Comparison of ENCODE assay signal across 7 mouse cellular contexts in the genomic region with DNA sequence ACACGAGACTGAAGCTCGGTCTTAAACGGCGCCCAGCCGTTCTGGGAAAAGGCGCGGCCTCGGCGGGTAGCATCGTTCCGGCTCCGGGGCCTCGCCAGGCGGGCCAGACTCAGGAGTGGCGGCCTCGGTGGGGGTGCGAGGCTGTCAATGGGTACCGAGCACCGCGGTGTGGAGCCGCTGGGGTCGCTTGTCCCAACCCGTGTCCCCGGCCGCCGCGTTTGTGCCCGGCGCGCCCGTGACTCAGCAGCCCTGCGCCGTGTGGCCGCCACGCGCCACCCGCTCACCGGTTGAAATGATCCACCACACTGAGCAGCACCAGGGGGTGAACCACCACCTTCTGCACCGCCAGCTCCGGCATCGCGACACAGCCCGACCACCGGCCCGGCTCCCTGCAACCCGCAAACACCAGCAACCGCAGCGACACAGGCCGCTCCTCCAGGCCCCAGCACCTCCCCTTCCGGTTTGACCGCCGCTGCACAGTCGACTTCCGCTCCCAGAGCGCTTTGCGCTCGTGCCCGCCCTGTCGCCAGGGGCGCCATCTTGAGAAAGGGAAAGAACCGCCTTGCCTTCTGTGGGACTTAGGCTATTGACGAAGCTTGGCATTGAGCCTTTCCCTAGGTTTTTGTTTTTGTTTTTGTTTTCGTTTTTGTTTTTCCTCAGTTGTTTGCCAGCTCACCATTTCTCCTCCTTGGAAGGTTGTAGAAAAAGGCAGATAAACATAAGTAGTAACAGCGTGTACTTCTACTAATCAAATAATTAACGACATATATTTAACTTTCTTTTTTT. TPM values are rescaled to one million over a fixed set of nuclear protein-coding genes. Genes with fewer than 3 reads are reported as not detected.
DNase-seq lines count a peak whose midpoint lies in the region; ATAC-seq and TF ChIP-seq lines count a peak whose summit lies in the region.

A gene (minus strand): TSS at position 470 of the 786 bp plus-strand sequence.

- peak; percentile 57 for TF ChIP-seq CTCF in intestine, postnatal 0 days (IDR thresholded peaks at IDR 0.05; ENCODE audit: low read depth)
- 0 out of 2 replicates have a peak, but pooled peaks have one; percentile 8 for TF ChIP-seq CTCF in small intestine, adult 2 months (IDR thresholded peaks at IDR 0.05; ENCODE audit: extremely low read depth, insufficient read length, insufficient replicate concordance, low read depth, low read length)

- intact Hi-C loops in left cerebral cortex, postnatal 4 days (cut with DNase I), result no loop called here

- 2% methylated on average over 65 of the region's 65 CpGs for WGBS in intestine, postnatal 0 days
- 2% methylated on average over 60 of the region's 65 CpGs for WGBS in midbrain, embryonic 12.5 days
- WGBS in small intestine, adult 2 months, result 2% methylated on average over 65 of the region's 65 CpGs

- peak; percentile 93 for DNase-seq in adrenal gland, adult 8-10 months
- peak; percentile 94 for DNase-seq in embryo, embryonic 9.5 days (ENCODE audit: extremely low spot score)
- DNase-seq in gonadal fat pad, adult 2 months (ENCODE audit: low read depth), result no peak
- peak; percentile 96 for DNase-seq in left cerebral cortex, postnatal 4 days

- H3K27me3 ChIP-seq in intestine, postnatal 0 days (replicated peaks; ENCODE audit: control insufficient read depth, insufficient read depth, low read length), result no peaks in the 10 kb centered on the region
- H3K27me3 ChIP-seq in midbrain, embryonic 12.5 days, result no peaks in the 10 kb centered on the region
- H3K27me3 ChIP-seq in small intestine, adult 2 months (ENCODE audit: control insufficient read depth, insufficient read depth, low read length), result no peaks in the 10 kb centered on the region

- H3K27ac ChIP-seq in intestine, postnatal 0 days (ENCODE audit: low read depth, low read length), result peak within 1 kb of the TSS; percentile 47; the same call in 1 of the 2 replicates
- H3K27ac ChIP-seq in midbrain, embryonic 12.5 days (replicated peaks), result peak within 1 kb of the TSS; percentile 81
- H3K27ac ChIP-seq in small intestine, adult 2 months (ENCODE audit: insufficient read depth, low read depth, low read length), result peak within 1 kb of the TSS; percentile 62

- peak within 1 kb of the TSS; percentile 68 for H3K4me2 ChIP-seq in intestine, postnatal 0 days (replicated peaks; ENCODE audit: low read depth)
- H3K4me2 ChIP-seq in midbrain, embryonic 12.5 days (replicated peaks), result peak within 1 kb of the TSS; percentile 89

- peak; percentile 95 for ATAC-seq in intestine, postnatal 0 days
- ATAC-seq in midbrain, embryonic 12.5 days (ENCODE audit: low FRiP score, low read depth), result peak; percentile 98

- peak within 1 kb of the TSS; percentile 78 for H3K4me3 ChIP-seq in intestine, postnatal 0 days (ENCODE audit: low read depth, low read length)
- H3K4me3 ChIP-seq in midbrain, embryonic 12.5 days, result peak within 1 kb of the TSS; percentile 80
- H3K4me3 ChIP-seq in small intestine, adult 2 months (ENCODE audit: low read depth, low read length), result peak within 1 kb of the TSS; percentile 95

- peak within 1 kb of the TSS; percentile 78 for H3K9ac ChIP-seq in intestine, postnatal 0 days (ENCODE audit: low read depth, low read length)
- peak within 1 kb of the TSS; percentile 94 for H3K9ac ChIP-seq in midbrain, embryonic 12.5 days (replicated peaks)

- peak; percentile 73 for TF ChIP-seq POLR2A in small intestine, adult 2 months (IDR thresholded peaks at IDR 0.05; ENCODE audit: low read depth, low read length)

- H3K36me3 ChIP-seq in intestine, postnatal 0 days (ENCODE audit: control insufficient read depth, insufficient read depth), result peaks cover 30% of the 10 kb centered on the region
- peaks cover 30% of the 10 kb centered on the region for H3K36me3 ChIP-seq in midbrain, embryonic 12.5 days
- H3K36me3 ChIP-seq in small intestine, adult 2 months (ENCODE audit: control insufficient read depth, insufficient read depth, low read length), result peaks cover 20% of the 10 kb centered on the region

- H3K9me3 ChIP-seq in intestine, postnatal 0 days (ENCODE audit: control insufficient read depth), result no peaks in the 10 kb centered on the region
- H3K9me3 ChIP-seq in midbrain, embryonic 12.5 days, result no peaks in the 10 kb centered on the region

- H3K4me1 ChIP-seq in intestine, postnatal 0 days (replicated peaks; ENCODE audit: control insufficient read depth, insufficient read depth, low read length), result no peaks in the 10 kb centered on the region
- peaks cover 18% of the 10 kb centered on the region for H3K4me1 ChIP-seq in midbrain, embryonic 12.5 days
- H3K4me1 ChIP-seq in small intestine, adult 2 months (ENCODE audit: control insufficient read depth, insufficient read depth, insufficient read length, low read length), result no peaks in the 10 kb centered on the region

RNA-seq across cellular contexts. Expression of the gene that starts here (rescaled TPM):
- 100 to 1,000 TPM in 3 of 4 experiments, 10 to 100 TPM in 1; 97.1 to 120 (median 109) TPM for total RNA-seq in adrenal gland, adult 8-10 months (2022)
- polyA plus RNA-seq in gonadal fat pad, adult 2 months (2012; rRNA removed), result 55.8 and 61.5 TPM in 2 replicates
- 118 and 119 TPM in 2 replicates for polyA plus RNA-seq in intestine, postnatal 0 days (2015; fragmentation: Nextera tagmentation; extraction: Ambion mirVana)
- 100 to 1,000 TPM; 118 to 121 TPM for total RNA-seq in left cerebral cortex, postnatal 4 days (2021)
- polyA plus RNA-seq in midbrain, embryonic 12.5 days (2016; fragmentation: Nextera tagmentation; extraction: Ambion mirVana), result 278 and 283 TPM in 2 replicates
- polyA plus RNA-seq in small intestine, adult 2 months (2012; rRNA removed), result 19.6 and 30.2 TPM in 2 replicates
